Mouse (Mus musculus): ENCODE data around the gene Cacna1d. TPM values are rescaled to one million over a fixed set of nuclear protein-coding genes. Genes with fewer than 3 reads are reported as not detected.

Cacna1d gene
- polyA plus RNA-seq, 1 experiment from 2014 or later, result 9.5 TPM

- Histone ChIP-seq H3K36me3 (ENCODE audit: control insufficient read depth, insufficient read depth) (no peaks in the 10 kb centered on the region), H3K4me1 (replicated peaks; ENCODE audit: control insufficient read depth, insufficient read depth, low read length) (no peaks in the 10 kb centered on the region), H3K4me2 (ENCODE audit: low read length) (no peak overlapping the region), H3K4me3 (replicated peaks; ENCODE audit: low read length) (no peak overlapping the region), H3K9ac (replicated peaks; ENCODE audit: low read depth, low read length) (no peak overlapping the region), H3K27ac (ENCODE audit: low read length) (no peak overlapping the region), H3K27me3 (replicated peaks; ENCODE audit: control insufficient read depth, insufficient read depth, low read length) (no peaks in the 10 kb centered on the region), H3K9me3 (ENCODE audit: control insufficient read depth, low read length) (no peaks in the 10 kb centered on the region)
- WGBS, result 68% methylated on average over 3 of the region's 3 CpGs
- no peak for ATAC-seq
Measured at GRCm38 (mm10) chr14:30363487-30364167, 127.6 kb downstream of the Cacna1d start.

GRCm38 (mm10) chr14:30362370-30362769 is 128.9 kb downstream of the Cacna1d start:
- no peak for ATAC-seq

GRCm38 (mm10) chr14:30360478-30360877 is 130.8 kb downstream of the Cacna1d start:
- H3K36me3 ChIP-seq (ENCODE audit: control insufficient read depth, insufficient read depth), result no peaks in the 10 kb centered on the region
- no peaks in the 10 kb centered on the region for H3K4me1 ChIP-seq (replicated peaks; ENCODE audit: control insufficient read depth, insufficient read depth, low read length)
- no peak overlapping the region for H3K9ac ChIP-seq (replicated peaks; ENCODE audit: low read depth, low read length)
- H3K27me3 ChIP-seq (replicated peaks; ENCODE audit: control insufficient read depth, insufficient read depth, low read length), result peaks cover 3% of the 10 kb centered on the region; the same call in 1 of the 2 replicates
- no peaks in the 10 kb centered on the region for H3K9me3 ChIP-seq (ENCODE audit: control insufficient read depth, low read length)
- H3K4me3 ChIP-seq (replicated peaks; ENCODE audit: low read length), result no peak overlapping the region
- ATAC-seq, result no peak
- no peak overlapping the region for H3K27ac ChIP-seq (ENCODE audit: low read length)
- WGBS, result 81% methylated on average over 4 of the region's 4 CpGs
- H3K4me2 ChIP-seq (ENCODE audit: low read length), result no peak overlapping the region

More at GRCm38 (mm10) chr14:30362370-30362769, 128.9 kb downstream of the Cacna1d start:
- H3K9me3 ChIP-seq (ENCODE audit: control insufficient read depth, low read length), result no peaks in the 10 kb centered on the region
- WGBS, result 91% methylated on average over 4 of the region's 4 CpGs
- H3K9ac ChIP-seq (replicated peaks; ENCODE audit: low read depth, low read length), result no peak overlapping the region
- H3K4me3 ChIP-seq (replicated peaks; ENCODE audit: low read length), result no peak overlapping the region
- H3K27ac ChIP-seq (ENCODE audit: low read length), result no peak overlapping the region
- H3K4me2 ChIP-seq (ENCODE audit: low read length), result no peak overlapping the region
- no peaks in the 10 kb centered on the region for H3K4me1 ChIP-seq (replicated peaks; ENCODE audit: control insufficient read depth, insufficient read depth, low read length)
- no peaks in the 10 kb centered on the region for H3K36me3 ChIP-seq (ENCODE audit: control insufficient read depth, insufficient read depth)
- no peaks in the 10 kb centered on the region for H3K27me3 ChIP-seq (replicated peaks; ENCODE audit: control insufficient read depth, insufficient read depth, low read length)

- no peak overlapping the region for H3K4me2 ChIP-seq (ENCODE audit: low read length)
- peaks cover 6% of the 10 kb centered on the region; the same call in 1 of the 2 replicates for H3K27me3 ChIP-seq (replicated peaks; ENCODE audit: control insufficient read depth, insufficient read depth, low read length)
- H3K4me1 ChIP-seq (replicated peaks; ENCODE audit: control insufficient read depth, insufficient read depth, low read length), result 0 out of 2 replicates have a peak, but pooled peaks cover 1% of the 10 kb centered on the region
- H3K9me3 ChIP-seq (ENCODE audit: control insufficient read depth, low read length), result no peaks in the 10 kb centered on the region
- H3K36me3 ChIP-seq (ENCODE audit: control insufficient read depth, insufficient read depth), result no peaks in the 10 kb centered on the region
- H3K9ac ChIP-seq (replicated peaks; ENCODE audit: low read depth, low read length), result no peak overlapping the region
- H3K4me3 ChIP-seq (replicated peaks; ENCODE audit: low read length), result no peak overlapping the region
- no peak for ATAC-seq
- 73% methylated on average over 6 of the region's 6 CpGs for WGBS
- no peak overlapping the region for H3K27ac ChIP-seq (ENCODE audit: low read length)
Measured at GRCm38 (mm10) chr14:30360004-30360403, 131.3 kb downstream of the Cacna1d start.

DNA sequence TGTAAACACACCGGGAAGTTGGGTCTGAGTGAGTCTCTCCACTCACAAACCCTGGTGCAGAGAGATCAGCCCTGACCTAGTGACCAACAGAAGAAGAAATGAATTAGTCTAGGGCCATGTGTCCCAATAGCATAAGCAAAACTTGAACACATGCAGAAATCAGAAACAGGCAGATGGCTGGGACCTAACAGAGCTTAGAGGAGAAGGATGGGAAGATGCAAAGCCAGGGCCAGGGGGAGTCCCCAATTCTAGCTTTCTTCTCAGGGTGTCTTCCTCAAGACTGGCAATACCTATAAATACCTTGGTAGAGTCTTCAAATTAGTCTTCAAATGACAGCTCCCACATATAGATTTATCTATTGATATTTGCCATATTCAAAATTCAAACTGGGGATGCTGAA is 133.2 kb downstream of the Cacna1d start:
- Histone ChIP-seq H3K27ac (ENCODE audit: low read length) (no peak overlapping the region), H3K4me3 (replicated peaks; ENCODE audit: low read length) (no peak overlapping the region), H3K27me3 (replicated peaks; ENCODE audit: control insufficient read depth, insufficient read depth, low read length) (peaks cover 6% of the 10 kb centered on the region; the same call in 1 of the 2 replicates), H3K36me3 (ENCODE audit: control insufficient read depth, insufficient read depth) (no peaks in the 10 kb centered on the region), H3K9me3 (ENCODE audit: control insufficient read depth, low read length) (no peaks in the 10 kb centered on the region), H3K9ac (replicated peaks; ENCODE audit: low read depth, low read length) (no peak overlapping the region), H3K4me1 (replicated peaks; ENCODE audit: control insufficient read depth, insufficient read depth, low read length) (peaks cover 10% of the 10 kb centered on the region; the same call in 1 of the 2 replicates), H3K4me2 (ENCODE audit: low read length) (no peak overlapping the region)
- 79% methylated on average over 1 of the region's 1 CpGs for WGBS
- no peak for ATAC-seq

DNA sequence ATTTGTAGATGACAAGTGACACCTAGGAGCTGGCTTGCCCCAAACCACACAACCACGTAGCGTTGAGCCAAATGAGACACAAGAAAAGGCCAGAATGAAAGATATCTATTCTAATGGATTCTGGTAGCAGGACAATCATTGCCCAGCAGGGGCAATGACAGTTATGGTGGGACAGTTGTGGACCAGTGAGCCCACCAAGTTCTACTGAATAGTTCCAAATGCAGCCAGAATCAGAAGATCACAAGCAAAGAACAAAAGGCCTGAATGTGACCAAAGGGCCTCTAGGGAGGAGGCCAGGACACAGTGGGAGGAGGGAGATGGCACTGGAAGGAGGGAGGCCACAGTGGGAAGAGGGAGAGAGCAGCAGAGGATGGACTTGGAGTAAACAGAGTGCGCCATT is 134.8 kb downstream of the Cacna1d start:
- no peak overlapping the region for H3K27ac ChIP-seq (ENCODE audit: low read length)
- H3K9ac ChIP-seq (replicated peaks; ENCODE audit: low read depth, low read length), result no peak overlapping the region
- no peaks in the 10 kb centered on the region for H3K9me3 ChIP-seq (ENCODE audit: control insufficient read depth, low read length)
- no peak overlapping the region for H3K4me3 ChIP-seq (replicated peaks; ENCODE audit: low read length)
- H3K4me2 ChIP-seq (ENCODE audit: low read length), result no peak overlapping the region
- no peaks in the 10 kb centered on the region for H3K36me3 ChIP-seq (ENCODE audit: control insufficient read depth, insufficient read depth)
- peaks cover 6% of the 10 kb centered on the region; the same call in 1 of the 2 replicates for H3K27me3 ChIP-seq (replicated peaks; ENCODE audit: control insufficient read depth, insufficient read depth, low read length)
- no peak for ATAC-seq
- 85% methylated on average over 3 of the region's 3 CpGs for WGBS
- peaks cover 18% of the 10 kb centered on the region for H3K4me1 ChIP-seq (replicated peaks; ENCODE audit: control insufficient read depth, insufficient read depth, low read length)

GRCm38 (mm10) chr14:30354761-30355160 is 136.5 kb downstream of the Cacna1d start:
- 42% methylated on average over 3 of the region's 3 CpGs for WGBS

DNA sequence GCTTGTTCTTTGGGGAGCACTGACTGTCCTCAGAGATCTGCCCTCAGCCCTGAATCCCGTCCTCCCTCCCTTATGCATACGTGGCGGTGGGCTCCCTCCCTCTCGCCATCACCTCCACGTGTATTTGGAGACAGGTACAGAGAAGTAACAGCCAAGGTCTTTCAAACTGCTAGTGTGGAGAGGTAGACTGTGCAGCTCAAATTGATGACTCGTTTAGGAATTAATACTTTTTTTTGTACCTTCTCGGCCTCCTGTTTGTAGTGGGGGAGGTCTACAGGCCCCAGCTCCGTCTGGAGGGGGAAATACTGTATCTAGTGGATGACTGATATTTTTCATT is 137.2 kb downstream of the Cacna1d start:
- ATAC-seq, result peak; percentile 36
- Histone ChIP-seq H3K4me3 (replicated peaks; ENCODE audit: low read length) (peak overlapping the region; percentile 70), H3K27ac (ENCODE audit: low read length) (peak overlapping the region; percentile 72), H3K9ac (replicated peaks; ENCODE audit: low read depth, low read length) (peak overlapping the region; percentile 90), H3K27me3 (replicated peaks; ENCODE audit: control insufficient read depth, insufficient read depth, low read length) (peaks cover 6% of the 10 kb centered on the region; the same call in 1 of the 2 replicates), H3K9me3 (ENCODE audit: control insufficient read depth, low read length) (no peaks in the 10 kb centered on the region), H3K4me1 (replicated peaks; ENCODE audit: control insufficient read depth, insufficient read depth, low read length) (peaks cover 23% of the 10 kb centered on the region), H3K4me2 (ENCODE audit: low read length) (peak overlapping the region; percentile 89), H3K36me3 (ENCODE audit: control insufficient read depth, insufficient read depth) (no peaks in the 10 kb centered on the region)
- 5% methylated on average over 8 of the region's 8 CpGs for WGBS

More at GRCm38 (mm10) chr14:30354761-30355160, 136.5 kb downstream of the Cacna1d start:
- H3K27me3 ChIP-seq (replicated peaks; ENCODE audit: control insufficient read depth, insufficient read depth, low read length), result peaks cover 6% of the 10 kb centered on the region; the same call in 1 of the 2 replicates
- H3K27ac ChIP-seq (ENCODE audit: low read length), result no peak overlapping the region; the same call in 1 of the 2 replicates
- H3K4me2 ChIP-seq (ENCODE audit: low read length), result peak overlapping the region; percentile 89
- H3K9me3 ChIP-seq (ENCODE audit: control insufficient read depth, low read length), result no peaks in the 10 kb centered on the region
- no peak for ATAC-seq
- H3K4me1 ChIP-seq (replicated peaks; ENCODE audit: control insufficient read depth, insufficient read depth, low read length), result peaks cover 21% of the 10 kb centered on the region
- no peak overlapping the region; the same call in 1 of the 2 replicates for H3K4me3 ChIP-seq (replicated peaks; ENCODE audit: low read length)
- H3K9ac ChIP-seq (replicated peaks; ENCODE audit: low read depth, low read length), result no peak overlapping the region; the same call in 1 of the 2 replicates
- no peaks in the 10 kb centered on the region for H3K36me3 ChIP-seq (ENCODE audit: control insufficient read depth, insufficient read depth)

GRCm38 (mm10) chr14:30353291-30354126 is 137.7 kb downstream of the Cacna1d start:
- peak overlapping the region; percentile 72 for H3K27ac ChIP-seq (ENCODE audit: low read length)
- peak overlapping the region; percentile 89 for H3K4me2 ChIP-seq (ENCODE audit: low read length)
- under 1% methylated on average over 70 of the region's 114 CpGs for WGBS
- H3K4me1 ChIP-seq (replicated peaks; ENCODE audit: control insufficient read depth, insufficient read depth, low read length), result peaks cover 23% of the 10 kb centered on the region
- H3K27me3 ChIP-seq (replicated peaks; ENCODE audit: control insufficient read depth, insufficient read depth, low read length), result peaks cover 6% of the 10 kb centered on the region; the same call in 1 of the 2 replicates
- H3K36me3 ChIP-seq (ENCODE audit: control insufficient read depth, insufficient read depth), result no peaks in the 10 kb centered on the region
- H3K9me3 ChIP-seq (ENCODE audit: control insufficient read depth, low read length), result no peaks in the 10 kb centered on the region
- peak overlapping the region; percentile 90 for H3K9ac ChIP-seq (replicated peaks; ENCODE audit: low read depth, low read length)
- peak; percentile 71 for ATAC-seq
- H3K4me3 ChIP-seq (replicated peaks; ENCODE audit: low read length), result peak overlapping the region; percentile 70

Data from forebrain, embryonic 16.5 days (tissue).